Mouse (Mus musculus) brain, adult 10 weeks (tissue): ENCODE measurements around the gene Gm10160. TPM values are rescaled to one million over a fixed set of nuclear protein-coding genes. Genes with fewer than 3 reads are reported as not detected.

Experiments used
- polyA plus RNA-seq: library from polyadenylated mRNA; stranded (reverse); fragments of 350-450 nt; fragmentation: Illumina TruSeq; extraction: RNeasy Lipid Tissue Mini Kit (QIAGEN cat#74804); gene quantifications from one replicate; pipeline ENCODE4 v1.2.3, GENCODE M21; 2015; ENCODE audit warnings: low read depth, low replicate concordance

Gene Gm10160
- polyA plus RNA-seq: not detected

DNA sequence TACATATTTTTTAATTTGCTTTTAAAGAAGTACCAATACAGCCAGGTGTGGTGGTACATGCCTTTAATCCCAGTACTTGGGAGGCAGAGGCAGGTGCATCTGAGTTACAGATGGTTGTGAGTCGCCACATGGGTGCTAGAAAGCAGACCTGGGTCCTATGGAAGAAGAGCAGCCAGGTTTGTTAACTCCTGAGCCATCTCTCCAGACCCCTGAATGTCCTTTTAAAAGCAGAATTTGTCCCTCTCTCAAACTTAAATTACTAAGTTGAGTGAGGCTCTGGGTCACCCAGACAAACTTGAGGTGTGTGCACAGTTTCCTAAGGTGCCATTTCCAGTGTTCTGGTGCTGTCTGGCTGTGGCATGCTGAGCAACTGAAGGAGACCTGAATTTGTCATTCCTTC lies at the start of gene Gm10160:
Gene Gm10160 (minus strand): TSS at position 101 of the 400 bp plus-strand sequence.

DNA sequence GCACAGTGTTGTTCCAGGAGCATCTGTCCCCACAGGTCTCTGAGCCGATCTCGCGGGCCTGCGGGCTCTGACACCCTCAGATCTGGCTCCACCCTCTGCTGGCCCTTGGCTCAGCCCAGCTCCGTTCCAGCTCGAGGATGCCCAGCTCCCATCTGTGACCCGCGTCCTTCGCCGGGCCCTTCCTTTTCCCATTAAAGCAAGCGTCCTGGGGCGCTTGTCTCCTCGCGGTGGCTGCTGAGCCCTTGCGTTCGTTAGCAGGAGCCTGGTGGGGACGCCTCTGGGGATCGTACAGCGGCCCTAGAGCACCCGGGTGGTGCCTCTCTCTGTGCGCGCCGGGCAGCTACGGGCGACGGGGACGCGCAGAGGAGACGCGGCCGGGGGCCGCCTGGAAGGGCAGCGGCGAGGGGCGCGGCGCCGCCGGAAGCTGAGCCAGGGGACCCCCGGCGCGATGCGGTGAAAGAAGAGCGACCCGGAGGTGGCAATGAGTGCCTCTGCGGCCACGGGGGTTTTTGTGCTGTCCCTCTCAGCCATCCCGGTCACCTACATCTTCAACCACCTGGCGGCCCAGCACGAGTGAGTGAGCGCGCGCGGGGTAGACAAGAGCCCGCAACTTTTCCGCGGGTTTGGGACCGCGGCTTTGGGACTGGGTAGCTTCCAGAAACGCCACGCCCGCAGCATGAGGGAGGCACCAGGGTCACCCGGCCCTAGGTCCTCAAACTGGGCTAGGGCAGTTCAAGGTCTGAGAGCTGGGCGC lies 3.6 kb upstream of the Gm10160 start, which contains the start of gene Tm6sf1:
Gene Tm6sf1 (plus strand): TSS at position 34 of the 754 bp plus-strand sequence.

GRCm38 (mm10) chr7:81829379-81829894 lies 26.2 kb downstream of the Gm10160 start, which contains the start of gene Btbd1:
Gene Btbd1, minus strand, starts transcription at chr7:81829431.

Other genes starting within 250 kb of the Gm10160 start
- 26.5 TPM for gene Homer2, start 148.3 kb downstream of the Gm10160 start, polyA plus RNA-seq
- gene Ramac, start 92.9 kb downstream of the Gm10160 start, polyA plus RNA-seq: 151 TPM
- 35.9 TPM for gene 3110040N11Rik, start 66.3 kb downstream of the Gm10160 start, polyA plus RNA-seq
- gene Btbd1, start 26.4 kb downstream of the Gm10160 start, polyA plus RNA-seq: 139 TPM
- 23.9 TPM for gene Tm6sf1, start 3.2 kb upstream of the Gm10160 start, polyA plus RNA-seq
- 55.6 TPM for gene Hdgfl3, start 78.7 kb upstream of the Gm10160 start, polyA plus RNA-seq
- gene Bnc1, start 136.5 kb upstream of the Gm10160 start, polyA plus RNA-seq: not detected